Mouse (Mus musculus) liver, postnatal 0 days (tissue): ENCODE measurements around the gene Sf3a2.

Source experiments
- CTCF ChIP-seq: sonication (generic); IDR thresholded peaks from 2 replicates; pipeline ENCODE4 v1.5.1; 2016; ENCODE audit warnings: antibody characterized with exemption, low read depth
- EP300 ChIP-seq: IDR thresholded peaks from 2 replicates; pipeline ENCODE4 v1.6.1; 2016; ENCODE audit warnings: antibody characterized with exemption, low read depth, mild to moderate bottlenecking

DNA sequence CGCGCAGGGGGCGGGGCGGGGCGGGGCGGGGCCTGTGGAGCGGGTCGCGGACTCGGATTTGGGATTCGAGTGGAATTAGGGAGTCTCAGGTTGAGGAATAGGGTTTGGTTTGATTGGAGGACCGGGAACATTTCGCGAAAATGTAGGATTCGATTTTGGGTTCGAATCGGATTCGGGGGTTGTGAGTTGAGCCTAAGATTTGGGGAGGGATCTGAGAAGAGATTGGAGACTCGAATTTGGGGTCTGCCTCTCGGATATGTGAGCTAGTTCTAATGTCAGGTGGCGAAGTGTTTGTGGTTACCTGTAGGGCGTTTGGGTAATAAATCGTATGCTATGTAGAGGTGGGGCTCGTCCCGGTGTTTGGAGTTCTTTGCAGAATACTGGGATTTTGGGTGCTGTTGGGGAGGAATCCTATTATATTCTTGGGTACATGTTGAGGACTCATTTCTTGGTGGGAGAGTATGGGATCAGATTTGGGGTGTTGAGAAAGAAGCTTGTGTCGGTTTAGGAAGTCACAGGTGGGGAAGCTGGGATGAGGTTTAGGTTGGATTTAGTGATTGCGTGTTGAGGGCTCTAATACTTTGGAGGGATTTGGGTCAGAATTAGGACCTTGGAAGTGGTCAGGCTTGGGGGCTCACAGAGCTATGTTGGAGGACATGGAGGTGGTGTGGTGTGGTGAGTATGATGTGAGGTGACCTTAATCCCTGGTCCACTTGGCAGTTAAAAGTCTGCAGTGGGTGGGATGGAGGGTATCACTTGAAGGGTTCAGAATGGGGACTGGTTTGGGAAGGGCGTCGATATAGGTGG is 29.3 kb downstream of the Sf3a2 start:
- TF ChIP-seq EP300 (no peak), CTCF (no peak)
